Mouse (Mus musculus) embryonic facial prominence, embryonic 10.5 days (tissue): ENCODE results near the gene Fam110a. TPM values are rescaled to one million over a fixed set of nuclear protein-coding genes. Genes with fewer than 3 reads are reported as not detected.
"Not testable (repeated sequence)": the region's sequence is repeated elsewhere in the genome, so short reads cannot be mapped to it uniquely, and the experiment has no call there.

Experiments used
- DNase-seq: peaks from one replicate; pipeline ENCODE4 v3.0.0-alpha.2; 2017; ENCODE audit warnings: low spot score
- H3K27ac ChIP-seq: fragments of 300-500 bp; sonication (generic); replicated peaks from 2 replicates; pipeline ENCODE4 v1.5.1; 2016; ENCODE audit warnings: mild to moderate bottlenecking
- H3K27me3 ChIP-seq: fragments of 300-500 bp; sonication (generic); replicated peaks from 2 replicates; pipeline ENCODE4 v1.6.1; 2016; ENCODE audit warnings: low read depth, mild to moderate bottlenecking; ENCODE audit not compliant: poor library complexity, severe bottlenecking
- H3K36me3 ChIP-seq: fragments of 300-500 bp; sonication (generic); replicated peaks from 2 replicates; pipeline ENCODE4 v1.6.1; 2016; ENCODE audit warnings: mild to moderate bottlenecking, moderate library complexity
- H3K4me1 ChIP-seq: fragments of 300-500 bp; sonication (generic); 2 replicates; pipeline ENCODE4 v1.6.1; 2016
- H3K4me3 ChIP-seq: fragments of 300-500 bp; sonication (generic); 2 replicates; pipeline ENCODE4 v1.5.1; 2016; ENCODE audit warnings: mild to moderate bottlenecking, moderate library complexity
- H3K9me3 ChIP-seq: fragments of 300-500 bp; sonication (generic); 2 replicates; pipeline ENCODE4 v1.6.1; 2016; ENCODE audit warnings: mild to moderate bottlenecking
- WGBS: fragments of 180-500 bp; shearing (Covaris S2); methylation state at CpG from one replicate; pipeline ENCODE4 v1.1.7; 2016; 5-methylcytosine and 5-hydroxymethylcytosine counted together
- polyA plus RNA-seq: library from polyadenylated mRNA; unstranded; fragments of >200 nt; fragmentation: Nextera tagmentation; extraction: Ambion mirVana; gene quantifications from 2 replicates; pipeline ENCODE4 v1.2.1, GENCODE M21; 2016

Gene Fam110a
- polyA plus RNA-seq, 1 experiment from 2014 or later: 48.4 TPM

DNA sequence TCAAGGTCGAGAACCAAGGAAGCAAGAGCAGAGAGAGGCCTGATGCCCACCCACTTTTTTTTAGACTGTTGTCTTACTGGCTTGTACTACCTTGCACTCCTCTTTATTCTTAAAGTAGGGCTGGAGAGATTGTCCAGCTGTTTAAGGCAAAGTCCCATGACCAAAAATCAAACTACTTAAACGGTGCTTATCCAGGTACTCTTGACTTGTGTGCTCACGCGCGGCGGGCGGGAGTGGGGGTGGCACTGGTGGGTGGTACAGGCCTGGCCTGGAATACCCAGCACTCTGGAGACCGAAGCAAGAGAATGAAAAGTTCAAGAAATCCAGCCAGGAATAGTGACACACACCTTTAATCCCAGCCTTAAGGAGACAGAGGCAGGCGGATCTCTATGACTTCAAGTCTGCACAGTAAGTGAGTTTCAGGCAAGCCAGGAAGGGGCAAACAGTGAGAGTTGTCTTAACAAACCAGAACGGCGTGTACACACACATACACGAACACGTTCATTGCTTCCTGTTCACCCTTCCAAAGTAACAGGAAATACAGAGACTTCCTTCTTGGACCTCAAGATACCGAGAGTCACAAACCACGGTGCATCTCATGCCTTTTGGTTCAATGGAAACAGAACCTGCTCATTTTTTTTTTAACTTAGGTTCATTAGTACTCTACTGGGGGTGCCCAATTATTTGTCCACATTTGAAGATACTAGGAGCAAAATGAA lies 29.2 kb upstream of the Fam110a start:
- Histone ChIP-seq H3K4me3 (no peak overlapping the region), H3K27ac (no peak overlapping the region), H3K9me3 (no peaks in the 10 kb centered on the region), H3K27me3 (peaks cover 6% of the 10 kb centered on the region; the same call in 1 of the 2 replicates), H3K4me1 (peaks cover 10% of the 10 kb centered on the region), H3K36me3 (no peaks in the 10 kb centered on the region)
- no peak for DNase-seq
- WGBS: 92% methylated on average over 15 of the region's 15 CpGs

- WGBS: 61% methylated on average over 10 of the region's 10 CpGs
Observed at GRCm38 (mm10) chr2:152007783-152008182, 27.8 kb upstream of the Fam110a start.

GRCm38 (mm10) chr2:152002529-152002928 lies 22.5 kb upstream of the Fam110a start:
- WGBS: 74% methylated on average over 6 of the region's 6 CpGs

More at GRCm38 (mm10) chr2:152007783-152008182, 27.8 kb upstream of the Fam110a start:
- no peak overlapping the region for H3K27ac ChIP-seq
- no peak overlapping the region for H3K4me3 ChIP-seq
- H3K4me1 ChIP-seq: peaks cover 10% of the 10 kb centered on the region
- H3K27me3 ChIP-seq: peaks cover 7% of the 10 kb centered on the region; the same call in 1 of the 2 replicates
- H3K9me3 ChIP-seq: no peaks in the 10 kb centered on the region
- H3K36me3 ChIP-seq: no peaks in the 10 kb centered on the region
- DNase-seq: no peak

DNA sequence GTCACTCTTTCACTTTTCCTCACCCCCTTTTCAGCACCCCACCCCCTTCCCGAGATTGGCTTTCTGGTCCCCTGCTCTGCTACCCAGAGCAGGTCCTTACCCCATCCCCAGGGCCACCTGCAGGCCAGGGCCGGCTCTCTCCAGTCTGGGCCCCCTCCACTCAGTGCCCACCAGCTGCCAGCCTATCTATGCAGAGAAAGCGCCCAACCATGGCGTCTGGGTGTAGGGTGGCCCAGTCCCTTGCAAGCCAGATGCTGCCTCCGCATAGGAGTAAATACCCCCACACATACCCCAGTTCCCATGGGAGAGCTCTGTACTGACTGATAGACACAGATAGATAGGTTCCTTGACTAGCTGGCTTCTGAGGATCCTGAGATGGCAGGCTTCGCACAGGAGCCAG lies 20.7 kb upstream of the Fam110a start:
- H3K4me1 ChIP-seq: peaks cover 39% of the 10 kb centered on the region
- no peaks in the 10 kb centered on the region for H3K36me3 ChIP-seq
- H3K27ac ChIP-seq: no peak overlapping the region; the same call in 1 of the 2 replicates
- WGBS: 56% methylated on average over 6 of the region's 6 CpGs
- no peaks in the 10 kb centered on the region for H3K9me3 ChIP-seq
- peaks cover 75% of the 10 kb centered on the region for H3K27me3 ChIP-seq
- no peak for DNase-seq
- H3K4me3 ChIP-seq: no peak overlapping the region

More at GRCm38 (mm10) chr2:152002529-152002928, 22.5 kb upstream of the Fam110a start:
- Histone ChIP-seq H3K27me3 (peaks cover 59% of the 10 kb centered on the region), H3K9me3 (no peaks in the 10 kb centered on the region), H3K4me3 (no peak overlapping the region), H3K4me1 (peaks cover 32% of the 10 kb centered on the region), H3K27ac (no peak overlapping the region), H3K36me3 (no peaks in the 10 kb centered on the region)
- DNase-seq: no peak

DNA sequence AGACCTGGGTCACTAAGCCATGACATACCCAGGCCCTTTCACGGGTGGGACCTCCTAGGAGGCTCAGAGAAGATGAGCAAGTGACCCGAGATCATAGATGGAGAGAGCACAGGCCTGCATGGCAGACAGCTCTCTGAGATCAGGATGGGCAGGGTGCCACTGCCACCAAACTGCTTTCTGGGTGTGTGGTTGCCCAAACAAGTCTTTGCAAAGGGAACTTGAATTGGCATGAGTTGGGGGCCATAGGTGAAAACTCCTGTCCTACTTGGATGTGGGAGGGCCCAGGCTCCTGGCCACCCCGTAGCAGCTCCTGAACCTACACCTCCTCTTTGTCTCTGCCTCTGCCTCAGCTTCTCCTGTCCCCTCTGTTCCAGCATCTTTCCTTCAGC lies 20.3 kb upstream of the Fam110a start:
- Histone ChIP-seq H3K27me3 (peaks cover 75% of the 10 kb centered on the region), H3K4me1 (peaks cover 36% of the 10 kb centered on the region), H3K36me3 (no peaks in the 10 kb centered on the region), H3K9me3 (no peaks in the 10 kb centered on the region), H3K27ac (peak overlapping the region; percentile 19; the same call in 1 of the 2 replicates), H3K4me3 (no peak overlapping the region)
- WGBS: 50% methylated on average over 3 of the region's 3 CpGs
- no peak for DNase-seq

DNA sequence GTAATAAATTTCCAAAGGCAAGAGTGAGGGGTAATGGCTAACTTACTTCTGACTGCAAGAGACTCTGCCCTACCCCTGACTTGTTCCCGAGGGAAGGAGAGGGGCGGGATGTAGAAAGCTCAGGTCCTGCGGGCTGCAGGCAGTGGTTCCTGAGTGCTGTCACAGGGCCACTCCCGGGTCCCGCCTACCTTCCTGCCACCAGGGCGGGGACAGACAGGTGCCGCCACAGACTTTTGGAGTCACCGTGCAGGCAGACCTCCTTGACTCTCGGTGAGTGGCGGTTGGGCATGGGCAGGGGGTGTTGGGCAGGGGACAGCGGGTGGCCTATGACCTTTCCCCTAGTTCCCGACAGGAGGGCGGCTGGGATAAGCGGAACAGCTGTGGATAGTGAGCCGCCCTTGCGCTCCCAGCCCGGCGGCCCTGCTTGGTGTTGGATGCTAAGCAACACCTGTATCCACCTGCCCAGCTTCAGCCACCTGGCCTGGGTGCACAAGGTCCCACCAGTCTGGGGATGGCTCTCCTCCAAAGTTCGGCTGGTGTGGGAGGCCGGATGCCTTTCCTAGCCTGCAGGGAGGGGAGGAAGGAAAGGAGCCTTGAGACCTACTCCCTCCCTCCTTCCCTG lies 19.8 kb upstream of the Fam110a start:
- no peaks in the 10 kb centered on the region for H3K36me3 ChIP-seq
- peak overlapping the region; percentile 19; the same call in 1 of the 2 replicates for H3K27ac ChIP-seq
- DNase-seq: peak; percentile 27
- H3K27me3 ChIP-seq: peaks cover 80% of the 10 kb centered on the region
- 3% methylated on average over 20 of the region's 20 CpGs for WGBS
- H3K4me3 ChIP-seq: peak overlapping the region; percentile 25; the same call in 1 of the 2 replicates
- no peaks in the 10 kb centered on the region for H3K9me3 ChIP-seq
- peaks cover 39% of the 10 kb centered on the region for H3K4me1 ChIP-seq

GRCm38 (mm10) chr2:151998932-151999331 lies 18.9 kb upstream of the Fam110a start:
- Histone ChIP-seq H3K27ac (no peak overlapping the region), H3K27me3 (peaks cover 88% of the 10 kb centered on the region), H3K4me1 (peaks cover 48% of the 10 kb centered on the region), H3K9me3 (no peaks in the 10 kb centered on the region), H3K36me3 (no peaks in the 10 kb centered on the region), H3K4me3 (no peak overlapping the region)
- 74% methylated on average over 4 of the region's 4 CpGs for WGBS
- no peak for DNase-seq

- Histone ChIP-seq H3K4me3 (no peak overlapping the region), H3K4me1 (peaks cover 48% of the 10 kb centered on the region), H3K36me3 (no peaks in the 10 kb centered on the region), H3K27ac (no peak overlapping the region), H3K27me3 (peaks cover 92% of the 10 kb centered on the region), H3K9me3 (no peaks in the 10 kb centered on the region)
- 71% methylated on average over 9 of the region's 9 CpGs for WGBS
- DNase-seq: no peak
Observed at GRCm38 (mm10) chr2:151998505-151998899, 18.5 kb upstream of the Fam110a start.

GRCm38 (mm10) chr2:151997776-151998504 lies 17.9 kb upstream of the Fam110a start:
- Histone ChIP-seq H3K4me1 (peaks cover 48% of the 10 kb centered on the region), H3K4me3 (no peak overlapping the region), H3K9me3 (no peaks in the 10 kb centered on the region), H3K36me3 (no peaks in the 10 kb centered on the region), H3K27ac (no peak overlapping the region), H3K27me3 (peaks cover 98% of the 10 kb centered on the region)
- WGBS: 48% methylated on average over 8 of the region's 8 CpGs
- no peak for DNase-seq

DNA sequence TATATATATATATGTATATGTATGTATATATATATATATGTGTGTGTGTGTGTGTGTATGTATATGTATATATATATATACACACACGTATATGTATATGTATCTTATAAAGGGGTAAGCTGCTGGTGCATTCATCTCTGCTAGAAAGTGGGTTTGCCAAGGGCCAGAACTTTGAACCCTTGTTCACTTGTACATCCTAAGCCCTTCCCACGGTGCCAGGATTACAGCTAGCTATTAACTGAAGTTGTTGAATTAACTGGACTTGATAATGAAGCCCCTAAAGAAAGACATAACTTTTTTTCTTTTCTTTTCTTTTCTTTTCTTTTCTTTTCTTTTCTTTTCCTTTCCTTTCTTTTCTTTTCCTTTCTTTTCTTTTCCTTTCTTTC lies 17.2 kb upstream of the Fam110a start:
- peaks cover 99% of the 10 kb centered on the region for H3K27me3 ChIP-seq
- not testable (repeated sequence) for DNase-seq, H3K9me3 ChIP-seq, H3K36me3 ChIP-seq, H3K4me3 ChIP-seq, H3K27ac ChIP-seq
- WGBS: 66% methylated on average over 2 of the region's 2 CpGs
- peaks cover 48% of the 10 kb centered on the region for H3K4me1 ChIP-seq

- Histone ChIP-seq H3K4me3 (peak within 1 kb of the TSS; percentile 23; the same call in 1 of the 2 replicates), H3K9me3 (no peaks in the 10 kb centered on the region), H3K27ac (no peak within 1 kb of the TSS), H3K36me3 (no peaks in the 10 kb centered on the region), H3K27me3 (peaks cover 97% of the 10 kb centered on the region), H3K4me1 (peaks cover 55% of the 10 kb centered on the region)
- WGBS: 9% methylated on average over 35 of the region's 35 CpGs
- DNase-seq: peak; percentile 89
Observed at GRCm38 (mm10) chr2:151996229-151997189, 16.5 kb upstream of the Fam110a start, which contains the start of gene Slc52a3. TSS of gene Slc52a3 (plus strand) at chr2:151996511.
